Comparison of ENCODE assay signal across 1 mouse cellular context in the genomic region with DNA sequence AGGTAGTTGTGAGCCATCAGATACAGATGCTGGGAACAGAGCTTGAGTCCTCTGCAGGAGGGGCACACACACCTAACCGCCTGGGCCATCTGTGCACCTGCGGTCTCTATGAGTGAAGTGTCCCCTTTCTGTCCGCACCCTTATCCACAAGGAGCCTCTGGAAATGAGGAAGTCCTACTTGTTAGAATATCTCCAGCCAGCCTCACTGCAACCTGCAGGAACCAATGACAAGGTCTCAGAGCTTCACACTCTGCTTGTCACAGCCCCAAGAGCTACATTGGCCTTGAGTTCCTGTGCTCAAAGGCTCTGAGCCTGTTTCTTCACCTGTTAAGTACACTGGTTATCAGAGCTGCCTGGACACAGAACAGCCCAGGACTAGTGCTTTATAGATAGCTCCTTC.
TF ChIP-seq lines count a peak whose summit lies in the region.

No protein-coding gene starts in this region.

TF ChIP-seq in MEL, 35 proteins besides CTCF, POLR2A, EP300 and RAD21 (continued from another document):
- TF ChIP-seq POLR2AphosphoS2 (IDR thresholded peaks at IDR 0.05; ENCODE audit: low read length), result no peak
- no peak for TF ChIP-seq MYC (IDR thresholded peaks at IDR 0.05; ENCODE audit: low read depth, low read length)
- TF ChIP-seq TCF12 (IDR thresholded peaks at IDR 0.05; ENCODE audit: low read depth, low read length), result no peak
- no peak for TF ChIP-seq USF2 (IDR thresholded peaks at IDR 0.05; ENCODE audit: borderline replicate concordance in 1 of 2, insufficient read depth in 1 of 2, low read depth in 1 of 2, low read length in 2 of 2)
- TF ChIP-seq POLR2AphosphoS5 (IDR thresholded peaks at IDR 0.05; ENCODE audit: borderline replicate concordance, low read depth, low read length), result no peak
- no peak for TF ChIP-seq CHD1 (IDR thresholded peaks at IDR 0.05; ENCODE audit: low read depth, low read length)
